Mouse (Mus musculus): ENCODE results near the gene AA986860. TPM values are rescaled to one million over a fixed set of nuclear protein-coding genes. Genes with fewer than 3 reads are reported as not detected.

Gene AA986860
- polyA plus RNA-seq, 1 experiment from 2014 or later = 47.7 TPM

DNA sequence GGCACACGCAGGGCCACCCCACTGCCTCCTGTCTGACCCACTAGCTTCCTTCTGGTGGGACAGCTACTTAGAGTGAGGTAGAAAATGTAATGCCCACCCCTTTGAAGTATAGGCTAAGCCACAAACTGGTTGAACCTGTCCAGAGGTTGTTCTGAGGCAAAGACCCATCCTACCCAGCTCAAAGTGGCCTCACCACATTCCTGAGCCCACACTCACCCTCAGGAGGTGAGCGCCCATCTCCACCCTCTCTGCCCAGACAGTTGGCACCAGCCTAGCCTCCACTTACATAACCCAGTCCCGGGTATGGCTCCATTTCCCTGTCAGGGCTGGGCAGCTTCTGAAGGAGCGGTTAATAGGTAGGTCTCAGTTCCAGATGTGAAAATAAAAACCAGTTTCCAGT lies 38.7 kb downstream of the AA986860 start:
- Histone ChIP-seq H3K9me3 (ENCODE audit: control insufficient read depth, low read length) (no peaks in the 10 kb centered on the region), H3K27ac (replicated peaks) (peak overlapping the region; percentile 78), H3K4me2 (replicated peaks; ENCODE audit: low read depth) (no peak overlapping the region), H3K36me3 (ENCODE audit: control insufficient read depth, insufficient read depth, low read length) (no peaks in the 10 kb centered on the region), H3K27me3 (ENCODE audit: control insufficient read depth, insufficient read depth, low read length) (no peaks in the 10 kb centered on the region), H3K9ac (ENCODE audit: low read length) (no peak overlapping the region), H3K4me1 (replicated peaks; ENCODE audit: control insufficient read depth, insufficient read depth) (no peaks in the 10 kb centered on the region), H3K4me3 (ENCODE audit: low read depth, low read length) (no peak overlapping the region)
- DNase-seq (ENCODE audit: low spot score) (peak; percentile 61), ATAC-seq (ENCODE audit: low FRiP score, low TSS enrichment) (peak; percentile 85)
- TF ChIP-seq EP300 (optimal IDR thresholded peaks at IDR 0.05) (peak; percentile 95), CTCF (IDR thresholded peaks at IDR 0.05; ENCODE audit: low read depth) (no peak)
- 63% methylated on average over 4 of the region's 4 CpGs for WGBS

GRCm38 (mm10) chr1:130770981-130771494 lies 39.3 kb downstream of the AA986860 start:
- no peak overlapping the region for H3K4me2 ChIP-seq (replicated peaks; ENCODE audit: low read depth)
- peak overlapping the region; percentile 45; the same call in 1 of the 2 replicates for H3K27ac ChIP-seq (replicated peaks)

DNA sequence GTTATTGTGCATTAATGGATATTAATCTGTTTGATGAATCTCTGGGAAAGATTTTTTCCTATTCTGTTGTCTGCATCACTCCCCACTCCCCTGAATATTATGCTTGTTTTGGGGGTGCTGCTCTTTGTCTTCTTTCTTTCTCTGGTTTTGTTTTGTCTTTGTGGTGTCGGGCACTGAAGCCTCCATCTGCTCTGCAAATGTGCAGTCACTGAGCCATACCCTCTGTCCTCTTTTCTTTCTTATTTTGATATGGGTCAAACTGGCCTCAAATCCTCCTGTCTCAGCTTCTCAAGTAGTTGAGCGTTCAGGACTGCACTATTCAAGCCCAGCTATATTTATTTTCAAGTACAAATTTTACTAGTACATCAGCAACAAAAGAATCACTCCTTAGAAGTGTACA lies 43.5 kb downstream of the AA986860 start:
- 64% methylated on average over 2 of the region's 2 CpGs for whole genome bisulfite sequencing
- no peak for ATAC-seq (ENCODE audit: low FRiP score, low TSS enrichment)
- no peak for TF ChIP-seq CTCF (IDR thresholded peaks at IDR 0.05; ENCODE audit: low read depth)
- no peak for TF ChIP-seq EP300 (optimal IDR thresholded peaks at IDR 0.05)

More at GRCm38 (mm10) chr1:130770981-130771494, 39.3 kb downstream of the AA986860 start:
- DNase-seq (ENCODE audit: low spot score) (no peak), ATAC-seq (ENCODE audit: low FRiP score, low TSS enrichment) (peak; percentile 41)
- Histone ChIP-seq H3K9ac (ENCODE audit: low read length) (no peak overlapping the region), H3K4me3 (ENCODE audit: low read depth, low read length) (no peak overlapping the region), H3K4me1 (replicated peaks; ENCODE audit: control insufficient read depth, insufficient read depth) (no peaks in the 10 kb centered on the region), H3K27me3 (ENCODE audit: control insufficient read depth, insufficient read depth, low read length) (no peaks in the 10 kb centered on the region), H3K9me3 (ENCODE audit: control insufficient read depth, low read length) (no peaks in the 10 kb centered on the region), H3K36me3 (ENCODE audit: control insufficient read depth, insufficient read depth, low read length) (no peaks in the 10 kb centered on the region)
- no peak for TF ChIP-seq CTCF (IDR thresholded peaks at IDR 0.05; ENCODE audit: low read depth)
- no peak for TF ChIP-seq EP300 (optimal IDR thresholded peaks at IDR 0.05)
- 49% methylated on average over 3 of the region's 3 CpGs for WGBS

GRCm38 (mm10) chr1:130775691-130776331 lies 44.0 kb downstream of the AA986860 start:
- ATAC-seq (ENCODE audit: low FRiP score, low TSS enrichment) (no peak), DNase-seq (ENCODE audit: low spot score) (no peak)
- Histone ChIP-seq H3K27me3 (ENCODE audit: control insufficient read depth, insufficient read depth, low read length) (no peaks in the 10 kb centered on the region), H3K4me2 (replicated peaks; ENCODE audit: low read depth) (no peak overlapping the region), H3K27ac (replicated peaks) (peak overlapping the region; percentile 58; the same call in 1 of the 2 replicates), H3K4me1 (replicated peaks; ENCODE audit: control insufficient read depth, insufficient read depth) (no peaks in the 10 kb centered on the region), H3K4me3 (ENCODE audit: low read depth, low read length) (no peak overlapping the region), H3K9me3 (ENCODE audit: control insufficient read depth, low read length) (no peaks in the 10 kb centered on the region), H3K9ac (ENCODE audit: low read length) (no peak overlapping the region), H3K36me3 (ENCODE audit: control insufficient read depth, insufficient read depth, low read length) (no peaks in the 10 kb centered on the region)
- WGBS = 65% methylated on average over 7 of the region's 7 CpGs
- no peak for TF ChIP-seq EP300 (optimal IDR thresholded peaks at IDR 0.05)
- no peak for TF ChIP-seq CTCF (IDR thresholded peaks at IDR 0.05; ENCODE audit: low read depth)

More for the DNA sequence above, 43.5 kb downstream of the AA986860 start:
- Histone ChIP-seq H3K4me3 (ENCODE audit: low read depth, low read length) (no peak overlapping the region), H3K4me2 (replicated peaks; ENCODE audit: low read depth) (no peak overlapping the region), H3K9me3 (ENCODE audit: control insufficient read depth, low read length) (no peaks in the 10 kb centered on the region), H3K27ac (replicated peaks) (no peak overlapping the region), H3K36me3 (ENCODE audit: control insufficient read depth, insufficient read depth, low read length) (no peaks in the 10 kb centered on the region), H3K27me3 (ENCODE audit: control insufficient read depth, insufficient read depth, low read length) (no peaks in the 10 kb centered on the region), H3K4me1 (replicated peaks; ENCODE audit: control insufficient read depth, insufficient read depth) (no peaks in the 10 kb centered on the region), H3K9ac (ENCODE audit: low read length) (no peak overlapping the region)
- DNase-seq (ENCODE audit: low spot score) = no peak

DNA sequence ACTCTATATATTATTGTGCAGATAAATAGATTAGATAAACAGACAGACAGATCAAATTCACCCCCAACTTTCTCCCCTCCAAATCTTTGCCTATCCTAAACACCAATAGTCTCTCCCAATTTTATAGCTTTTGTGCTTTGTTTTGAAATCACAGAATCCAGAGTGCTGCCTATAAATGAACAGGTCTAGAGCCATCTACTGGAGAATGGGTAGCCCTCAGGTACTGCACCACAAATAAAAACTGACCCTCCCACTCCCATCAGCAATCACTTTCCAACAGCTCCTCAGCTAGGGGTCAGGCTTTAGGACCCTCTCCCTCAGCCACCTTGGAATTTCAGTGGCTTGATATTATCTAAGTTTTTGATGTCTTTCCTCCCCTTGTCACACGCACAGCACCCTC lies 44.9 kb downstream of the AA986860 start:
- TF ChIP-seq CTCF (IDR thresholded peaks at IDR 0.05; ENCODE audit: low read depth) = peak; percentile 70
- TF ChIP-seq EP300 (optimal IDR thresholded peaks at IDR 0.05) = no peak
- no peak overlapping the region for H3K9ac ChIP-seq (ENCODE audit: low read length)
- no peaks in the 10 kb centered on the region for H3K9me3 ChIP-seq (ENCODE audit: control insufficient read depth, low read length)
- DNase-seq (ENCODE audit: low spot score) (no peak), ATAC-seq (ENCODE audit: low FRiP score, low TSS enrichment) (peak; percentile 69; the same call in 1 of the 2 replicates)
- no peaks in the 10 kb centered on the region for H3K27me3 ChIP-seq (ENCODE audit: control insufficient read depth, insufficient read depth, low read length)
- H3K4me1 ChIP-seq (replicated peaks; ENCODE audit: control insufficient read depth, insufficient read depth) = no peaks in the 10 kb centered on the region
- 84% methylated on average over 1 of the region's 1 CpGs for WGBS
- H3K36me3 ChIP-seq (ENCODE audit: control insufficient read depth, insufficient read depth, low read length) = no peaks in the 10 kb centered on the region
- H3K4me2 ChIP-seq (replicated peaks; ENCODE audit: low read depth) = no peak overlapping the region
- H3K27ac ChIP-seq (replicated peaks) = no peak overlapping the region
- H3K4me3 ChIP-seq (ENCODE audit: low read depth, low read length) = no peak overlapping the region

GRCm38 (mm10) chr1:130779867-130780266 lies 48.1 kb downstream of the AA986860 start:
- H3K27ac ChIP-seq (replicated peaks) = no peak overlapping the region
- H3K9me3 ChIP-seq (ENCODE audit: control insufficient read depth, low read length) = no peaks in the 10 kb centered on the region
- H3K36me3 ChIP-seq (ENCODE audit: control insufficient read depth, insufficient read depth, low read length) = no peaks in the 10 kb centered on the region
- no peak overlapping the region for H3K4me2 ChIP-seq (replicated peaks; ENCODE audit: low read depth)
- no peaks in the 10 kb centered on the region for H3K4me1 ChIP-seq (replicated peaks; ENCODE audit: control insufficient read depth, insufficient read depth)
- TF ChIP-seq CTCF (IDR thresholded peaks at IDR 0.05; ENCODE audit: low read depth) = no peak
- no peak for TF ChIP-seq EP300 (optimal IDR thresholded peaks at IDR 0.05)
- no peak overlapping the region for H3K9ac ChIP-seq (ENCODE audit: low read length)
- H3K27me3 ChIP-seq (ENCODE audit: control insufficient read depth, insufficient read depth, low read length) = no peaks in the 10 kb centered on the region
- WGBS = 79% methylated on average over 3 of the region's 3 CpGs
- DNase-seq (ENCODE audit: low spot score) (no peak), ATAC-seq (ENCODE audit: low FRiP score, low TSS enrichment) (no peak)
- H3K4me3 ChIP-seq (ENCODE audit: low read depth, low read length) = no peak overlapping the region
